Mouse (Mus musculus): ENCODE data around the gene Hltf.
"Not testable (repeated sequence)": the region's sequence is repeated elsewhere in the genome, so short reads cannot be mapped to it uniquely, and the experiment has no call there.

Gene Hltf

DNA sequence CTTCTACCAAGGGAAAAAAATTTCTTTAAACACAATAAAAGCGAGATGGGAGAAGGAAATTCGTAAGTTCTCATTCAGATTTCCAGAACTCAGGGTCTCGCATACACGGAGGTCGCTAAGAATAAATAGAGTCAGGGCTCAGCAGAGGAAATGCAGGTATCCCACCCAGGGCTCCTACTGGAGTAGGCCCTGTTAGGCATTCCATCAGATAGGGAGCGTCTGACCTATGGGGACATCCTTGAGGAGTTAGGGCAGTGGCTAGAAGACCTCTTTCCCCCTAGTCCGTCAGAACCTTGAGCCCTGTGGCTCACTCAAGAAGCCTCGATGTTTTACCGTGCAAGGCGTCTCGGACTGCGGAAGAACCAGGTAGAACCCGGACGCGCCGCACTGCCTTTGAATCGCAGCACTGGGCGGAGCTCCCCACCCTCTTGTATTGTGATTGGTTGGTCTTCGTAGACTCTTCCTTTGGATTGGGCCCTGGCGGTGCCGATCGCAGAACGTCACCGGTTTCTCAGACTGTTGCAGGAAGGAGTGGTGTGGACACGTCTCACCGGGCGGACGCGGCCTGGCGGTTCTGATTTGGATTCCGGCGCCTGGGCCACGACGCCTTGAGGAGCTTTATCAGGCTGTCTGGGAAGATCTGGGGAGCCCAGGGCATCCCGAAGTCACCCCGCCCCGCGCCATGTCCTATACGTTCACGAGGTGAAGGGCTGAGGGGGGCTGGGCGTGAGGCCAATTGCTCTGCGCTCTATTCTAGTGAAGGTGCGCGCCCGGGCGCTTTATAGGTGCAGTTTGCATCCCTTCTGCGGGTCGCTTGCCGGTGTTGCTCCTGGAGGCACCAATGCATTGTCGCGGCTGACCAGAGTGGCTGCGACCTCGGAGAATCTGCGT, at the start of gene Hltf:
TSS of gene Hltf (plus strand) at position 506 of the 891 bp plus-strand sequence.
- peak; percentile 94 for DNase-seq (ENCODE audit: low spot score)

- no peak for DNase-seq (ENCODE audit: low spot score)
These were observed 47.1 kb upstream of the Hltf start for GRCm38 (mm10) chr3:20010464-20010863.

GRCm38 (mm10) chr3:20010905-20011304, 46.7 kb upstream of the Hltf start:
- DNase-seq (ENCODE audit: low spot score): not testable (repeated sequence)

DNA sequence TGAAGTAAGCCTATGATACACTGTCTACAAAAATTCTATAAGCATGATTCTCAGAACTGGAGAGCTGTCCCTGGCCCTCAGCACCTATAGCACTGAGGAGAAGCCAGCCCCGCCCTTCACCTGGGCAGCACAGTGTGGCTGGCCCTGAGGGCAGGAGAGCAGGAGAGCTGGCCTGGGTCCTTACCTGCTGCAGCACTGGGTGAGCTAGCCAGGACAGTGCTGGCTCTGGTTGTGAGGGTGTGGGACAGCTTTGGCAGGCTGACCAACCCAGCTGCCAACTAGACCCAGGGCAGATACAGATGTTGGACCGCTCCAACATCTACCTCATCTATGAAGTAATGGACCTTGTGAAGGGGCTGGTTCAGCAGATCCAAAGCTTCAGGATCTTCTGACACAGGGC, 43.2 kb upstream of the Hltf start:
- no peak for DNase-seq (ENCODE audit: low spot score)

DNA sequence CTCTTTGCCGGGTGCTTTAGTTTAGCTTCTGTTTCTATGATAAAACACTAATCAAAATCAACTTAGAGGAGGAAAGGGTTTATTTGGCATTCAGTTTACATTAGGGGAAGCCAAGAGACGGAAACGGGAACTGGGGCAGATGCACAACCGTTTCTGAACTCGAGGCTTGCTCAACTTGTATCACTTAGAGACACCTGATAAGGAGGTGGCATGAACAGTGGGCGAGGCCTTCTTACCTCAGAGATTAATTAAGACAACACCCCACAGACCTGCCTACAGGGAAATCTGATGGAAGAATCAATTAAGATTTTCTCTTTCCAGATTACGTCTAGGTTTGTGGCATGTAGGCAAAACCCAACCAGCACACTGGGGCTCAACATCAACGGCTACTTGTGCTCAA, 39.5 kb upstream of the Hltf start:
- DNase-seq (ENCODE audit: low spot score): no peak

GRCm38 (mm10) chr3:20023832-20024231, 33.8 kb upstream of the Hltf start:
- DNase-seq (ENCODE audit: low spot score): no peak

DNA sequence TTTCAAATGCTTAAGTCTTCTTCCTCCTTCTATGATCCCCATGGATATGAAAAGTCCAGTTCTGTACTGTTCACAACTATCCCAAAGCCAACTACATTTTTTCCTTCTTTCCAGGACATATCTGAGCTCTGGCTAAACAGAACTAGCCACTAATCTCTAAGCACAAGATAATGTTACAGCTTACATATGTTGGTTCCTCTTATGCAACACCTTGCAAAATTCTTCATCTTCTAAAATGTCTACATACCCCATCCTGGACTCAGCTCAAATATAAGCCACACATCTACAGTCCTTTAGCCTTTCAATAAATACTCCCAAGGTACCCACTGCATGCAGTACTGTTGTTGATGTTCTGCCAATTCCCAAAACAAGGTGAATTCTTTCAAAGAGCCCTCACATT, 31.1 kb upstream of the Hltf start:
- no peak for DNase-seq (ENCODE audit: low spot score)

GRCm38 (mm10) chr3:20026996-20027689, 30.5 kb upstream of the Hltf start:
- no peak for DNase-seq (ENCODE audit: low spot score)

DNA sequence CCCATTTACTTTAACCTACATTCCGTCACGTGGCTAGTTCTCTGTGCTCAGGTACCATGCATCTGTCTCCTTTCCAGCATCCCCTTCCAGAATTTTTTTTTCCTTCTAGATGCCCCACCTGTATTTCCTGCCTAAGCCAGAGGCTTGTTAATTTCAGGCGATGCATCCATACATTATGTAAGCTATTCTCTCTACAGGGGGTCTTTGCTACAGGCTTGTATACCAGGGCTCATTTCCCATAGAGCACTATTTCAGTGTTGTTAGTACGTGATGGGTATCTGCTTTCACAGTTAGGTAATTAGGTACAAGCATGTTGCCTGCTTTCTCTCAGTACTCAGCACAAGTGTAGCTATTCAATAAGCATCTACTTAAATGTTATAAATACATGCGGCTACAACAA, 29.8 kb upstream of the Hltf start:
- DNase-seq (ENCODE audit: low spot score): no peak

GRCm38 (mm10) chr3:20028640-20029039, 29.0 kb upstream of the Hltf start:
- no peak for DNase-seq (ENCODE audit: low spot score)

- no peak for DNase-seq (ENCODE audit: low spot score)
These were observed 26.8 kb upstream of the Hltf start for GRCm38 (mm10) chr3:20030807-20031206.

DNA sequence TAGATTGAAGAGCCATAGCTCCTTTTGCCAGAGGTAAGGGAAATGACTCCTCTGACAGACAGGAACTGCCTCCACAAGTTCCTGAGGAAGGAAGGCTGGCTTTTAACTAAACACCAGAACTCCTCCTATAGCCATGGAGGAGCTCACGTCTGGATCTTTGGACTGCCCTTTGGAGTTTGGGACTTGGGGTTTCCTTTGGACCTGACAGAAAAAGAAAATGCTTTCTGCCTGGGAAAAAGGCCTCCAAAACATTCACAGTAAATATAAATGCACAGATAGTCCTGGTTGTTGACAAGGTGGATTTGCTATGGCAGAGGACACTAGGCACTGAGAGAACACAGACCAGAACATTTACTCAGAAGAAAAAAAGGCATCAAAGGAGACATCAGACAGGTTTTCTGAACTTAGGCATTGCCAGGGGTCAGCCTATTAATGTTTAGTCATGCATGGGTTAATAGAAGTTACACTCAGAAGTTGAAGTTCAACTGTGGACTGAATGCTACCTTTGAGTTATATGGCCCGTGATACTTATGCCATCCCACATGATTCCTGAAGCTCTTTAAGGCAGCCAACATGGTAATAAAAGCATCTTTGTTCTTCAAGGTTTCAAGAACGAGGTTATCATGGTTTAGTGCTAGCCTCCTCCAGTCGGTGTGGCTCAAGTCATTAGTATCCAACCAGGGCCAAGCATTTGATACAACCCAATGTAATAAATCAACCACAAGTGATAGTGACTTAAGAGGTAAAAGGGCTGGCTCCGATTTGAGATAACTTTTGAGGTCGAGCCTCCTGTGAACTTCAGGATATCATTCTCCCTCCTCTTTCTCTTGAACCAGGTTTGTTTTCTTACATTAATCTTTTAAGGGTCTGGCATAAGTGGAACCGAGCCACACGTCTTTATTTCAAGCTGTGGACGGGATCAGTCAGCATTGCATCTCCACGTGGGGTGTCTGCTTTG, 23.6 kb upstream of the Hltf start:
- no peak for DNase-seq (ENCODE audit: low spot score)

- peak; percentile 85 for DNase-seq (ENCODE audit: low spot score)
These were observed 22.7 kb upstream of the Hltf start, which contains the start of gene Hps3 for GRCm38 (mm10) chr3:20034719-20035404. Gene Hps3, minus strand, starts transcription at chr3:20035315.

- DNase-seq (ENCODE audit: low spot score): no peak
These were observed 21.5 kb upstream of the Hltf start for GRCm38 (mm10) chr3:20036069-20036468.

DNA sequence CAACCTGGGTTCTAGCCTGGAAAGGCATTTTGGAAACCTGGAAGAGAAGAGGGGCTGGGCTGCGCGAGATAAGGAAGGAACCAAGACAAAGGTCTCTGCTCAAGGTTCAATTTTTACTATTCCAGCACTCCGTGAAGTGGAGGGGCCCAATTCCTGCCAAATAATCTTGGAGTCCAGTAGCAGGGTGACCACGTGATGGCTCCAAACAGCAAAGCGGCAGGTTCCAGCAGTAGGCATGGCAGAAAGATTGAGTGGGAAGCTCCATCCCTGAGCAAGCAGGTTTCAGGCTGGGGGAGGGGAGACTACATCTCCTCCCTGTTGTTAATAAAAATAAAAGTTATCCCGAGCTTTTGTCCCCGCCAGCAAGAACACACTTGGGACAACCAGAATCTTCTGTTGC, 16.1 kb upstream of the Hltf start:
- DNase-seq (ENCODE audit: low spot score): not testable (repeated sequence)

GRCm38 (mm10) chr3:20044736-20045135, 12.9 kb upstream of the Hltf start:
- DNase-seq (ENCODE audit: low spot score): not testable (repeated sequence)

GRCm38 (mm10) chr3:20058197-20058541, 558 bp downstream of the Hltf start:
- no peak for DNase-seq (ENCODE audit: low spot score)

DNA sequence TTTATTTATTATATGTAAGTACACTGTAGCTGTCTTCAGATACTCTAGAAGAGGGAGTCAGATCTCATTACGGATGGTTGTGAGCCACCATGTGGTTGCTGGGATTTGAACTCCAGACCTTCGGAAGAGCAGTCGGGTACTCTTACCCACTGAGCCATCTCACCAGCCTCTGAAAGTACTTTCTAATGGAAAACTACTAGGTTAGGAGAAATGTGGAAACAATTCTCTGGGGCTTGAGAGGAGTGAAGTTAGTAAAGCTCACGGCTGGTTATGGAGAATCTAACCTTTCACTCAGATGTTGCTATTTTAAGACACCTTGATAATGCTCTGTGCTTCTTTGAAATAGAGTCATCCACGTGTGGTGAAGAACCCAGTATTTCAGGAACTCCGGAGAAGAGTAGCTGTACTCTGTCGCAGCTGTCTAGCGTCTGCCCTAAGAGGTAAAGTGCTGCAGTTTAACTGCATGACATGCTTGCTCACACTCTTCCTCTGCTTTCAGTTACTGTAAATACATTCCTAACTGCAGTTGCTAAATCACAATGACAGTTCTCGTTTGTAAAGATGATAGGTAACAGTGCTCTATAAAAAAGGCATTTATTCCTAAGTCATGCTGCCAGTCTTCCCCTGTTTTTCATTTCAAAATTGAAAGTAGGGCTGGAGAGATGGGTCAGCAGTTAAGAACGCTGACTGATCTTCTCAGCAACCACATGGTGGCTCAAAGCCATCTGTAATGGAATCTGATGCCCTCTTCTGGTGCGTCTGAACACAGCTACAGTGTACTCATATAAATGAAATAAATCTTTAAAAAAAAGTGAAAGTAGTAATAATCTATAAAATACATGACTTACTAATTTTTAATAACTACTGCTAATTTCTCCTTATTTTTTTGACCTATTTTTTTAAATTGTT, 18.8 kb downstream of the Hltf start:
- DNase-seq (ENCODE audit: low spot score): no peak

DNA sequence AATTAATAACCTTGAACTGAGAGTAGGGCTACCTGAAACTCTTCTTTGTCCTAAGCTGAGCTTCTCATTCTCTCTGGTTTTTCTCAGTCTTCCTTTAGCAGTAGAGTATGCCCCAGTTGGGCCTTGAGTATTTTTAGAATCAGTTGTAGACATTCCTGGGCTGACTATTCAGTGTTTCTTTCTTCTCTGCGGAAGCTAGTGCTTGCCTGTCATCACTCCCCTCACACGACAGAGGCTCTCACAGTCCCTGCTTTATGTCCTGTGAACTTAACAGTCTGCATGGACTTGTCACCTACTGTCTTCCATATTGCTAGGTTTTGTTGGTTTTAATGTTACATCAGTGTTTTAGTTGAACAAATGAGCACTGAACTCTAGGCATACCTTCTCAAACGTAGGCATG, 24.6 kb downstream of the Hltf start:
- DNase-seq (ENCODE audit: low spot score): no peak

- no peak for DNase-seq (ENCODE audit: low spot score)
These were observed 46.2 kb downstream of the Hltf start for GRCm38 (mm10) chr3:20103830-20104229.

GRCm38 (mm10) chr3:20104318-20104717, 46.7 kb downstream of the Hltf start:
- no peak for DNase-seq (ENCODE audit: low spot score)

Data from left cerebral cortex, adult 11 months (tissue).